Mouse (Mus musculus) kidney, postnatal 4 days (tissue): ENCODE data around the gene Ctnnb1.
"Not testable (repeated sequence)": the region's sequence is repeated elsewhere in the genome, so short reads cannot be mapped to it uniquely, and the experiment has no call there.

Source experiments
- DNase-seq, 2 experiments: peaks; one replicate each; pipeline ENCODE4 v3.0.0; 2021; ENCODE audit warnings: mixed read lengths in 2 of 2

The Ctnnb1 gene

GRCm38 (mm10) chr9:120929081-120929480 is at the start of gene Ctnnb1:
TSS of gene Ctnnb1 (plus strand) at chr9:120929216.
- no peak for DNase-seq

- DNase-seq: peak; percentile 29 to 47
These were observed 48.7 kb upstream of the Ctnnb1 start for GRCm38 (mm10) chr9:120880286-120880685.

- no peak for DNase-seq
These were observed 47.9 kb upstream of the Ctnnb1 start for GRCm38 (mm10) chr9:120881121-120881520.

- no peak for DNase-seq
These were observed 47.2 kb upstream of the Ctnnb1 start for GRCm38 (mm10) chr9:120881839-120882238.

GRCm38 (mm10) chr9:120884726-120885125 is 44.3 kb upstream of the Ctnnb1 start:
- DNase-seq: peak; percentile 36 to 56

GRCm38 (mm10) chr9:120887631-120888030 is 41.4 kb upstream of the Ctnnb1 start:
- no peak for DNase-seq

- peak; percentile 76 to 81 for DNase-seq
These were observed 35.6 kb upstream of the Ctnnb1 start for GRCm38 (mm10) chr9:120893435-120893834.

GRCm38 (mm10) chr9:120893971-120894370 is 35.0 kb upstream of the Ctnnb1 start:
- DNase-seq: peak; percentile 27 to 59

- no peak for DNase-seq
These were observed 34.6 kb upstream of the Ctnnb1 start for GRCm38 (mm10) chr9:120894376-120894775.

GRCm38 (mm10) chr9:120896502-120896901 is 32.5 kb upstream of the Ctnnb1 start:
- DNase-seq: no peak

GRCm38 (mm10) chr9:120897269-120897668 is 31.7 kb upstream of the Ctnnb1 start:
- DNase-seq: no peak

GRCm38 (mm10) chr9:120899833-120900232 is 29.2 kb upstream of the Ctnnb1 start:
- DNase-seq: no peak

GRCm38 (mm10) chr9:120900338-120901274 is 28.4 kb upstream of the Ctnnb1 start:
- peak in 1 of 2 experiments; percentile 39 for DNase-seq

- no peak for DNase-seq
These were observed 26.5 kb upstream of the Ctnnb1 start for GRCm38 (mm10) chr9:120902562-120902961.

- no peak for DNase-seq
These were observed 20.6 kb upstream of the Ctnnb1 start for GRCm38 (mm10) chr9:120908461-120908860.

GRCm38 (mm10) chr9:120913152-120913551 is 15.9 kb upstream of the Ctnnb1 start:
- DNase-seq: no peak

- no peak for DNase-seq
These were observed 14.6 kb upstream of the Ctnnb1 start for GRCm38 (mm10) chr9:120914429-120914828.

- peak; percentile 56 to 57 for DNase-seq
These were observed 14.0 kb upstream of the Ctnnb1 start for GRCm38 (mm10) chr9:120914877-120915459.

GRCm38 (mm10) chr9:120917619-120918018 is 11.4 kb upstream of the Ctnnb1 start:
- DNase-seq: not testable (repeated sequence)

GRCm38 (mm10) chr9:120918211-120918610 is 10.8 kb upstream of the Ctnnb1 start:
- DNase-seq: peak; percentile 45 to 66

- DNase-seq: peak; percentile 42 to 60
These were observed 10.4 kb upstream of the Ctnnb1 start for GRCm38 (mm10) chr9:120918642-120919041.

- peak in 1 of 2 experiments; percentile 33 for DNase-seq
These were observed 9.9 kb upstream of the Ctnnb1 start for GRCm38 (mm10) chr9:120919130-120919529.

- DNase-seq: no peak
These were observed 2.9 kb upstream of the Ctnnb1 start for GRCm38 (mm10) chr9:120926126-120926525.
